Mouse (Mus musculus): ENCODE measurements around the gene Fignl2.

DNA sequence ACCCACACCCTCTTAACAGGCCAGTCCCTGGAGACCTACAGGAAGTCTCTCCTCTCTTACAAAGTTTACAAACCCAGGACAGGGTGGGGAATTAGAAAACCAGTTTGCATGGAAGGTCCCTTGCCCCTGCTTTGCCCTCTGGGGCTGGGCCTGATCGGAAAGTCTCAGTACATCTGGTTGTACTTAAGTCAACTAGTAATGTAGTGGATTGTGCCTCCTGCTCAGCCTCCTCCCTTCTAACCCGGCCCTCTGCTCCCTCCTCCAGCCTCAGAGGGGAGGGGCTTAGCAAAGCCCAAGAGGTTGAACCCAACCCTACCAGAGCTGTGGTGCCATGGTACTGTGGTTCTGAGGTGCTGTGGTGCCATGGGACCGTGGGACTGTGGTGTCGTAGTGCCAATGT lies 3.9 kb upstream of the Fignl2 start:
- no peak for TF ChIP-seq CTCF (IDR thresholded peaks at IDR 0.05 in 2 of 3, conservative IDR thresholded peaks at IDR 0.05 in 1 of 3; ENCODE audit: control insufficient read depth in 1 of 3, insufficient read depth in 1 of 3, low read depth in 2 of 3, low read length in 3 of 3, poor library complexity in 1 of 3, severe bottlenecking in 1 of 3)
- no peak for TF ChIP-seq MEF2A (IDR thresholded peaks at IDR 0.05; ENCODE audit: extremely low read depth, insufficient replicate concordance, low read depth, low read length, poor library complexity, severe bottlenecking)
- TF ChIP-seq USF2 (IDR thresholded peaks at IDR 0.05; ENCODE audit: borderline replicate concordance in 1 of 2, insufficient read depth in 1 of 2, low read depth in 1 of 2, low read length in 2 of 2) = no peak
- no peak for TF ChIP-seq CHD2 (IDR thresholded peaks at IDR 0.05; ENCODE audit: low read length)
- no peak for TF ChIP-seq POLR2A (IDR thresholded peaks at IDR 0.05; ENCODE audit: control insufficient read depth in 1 of 2, insufficient read depth in 1 of 2, low read depth in 1 of 2, low read length in 2 of 2, poor library complexity in 1 of 2)
- TF ChIP-seq MAX (IDR thresholded peaks at IDR 0.05; ENCODE audit: low read length) = no peak
- TF ChIP-seq GATA1 (IDR thresholded peaks at IDR 0.05; ENCODE audit: low read depth, low read length) = no peak
- TF ChIP-seq RAD21 (IDR thresholded peaks at IDR 0.05; ENCODE audit: low read depth, low read length) = no peak
- TF ChIP-seq HCFC1 (IDR thresholded peaks at IDR 0.05; ENCODE audit: low read depth, low read length) = no peak

All from MEL (cell line).